Mouse (Mus musculus) adrenal gland, adult 8-10 months (tissue): ENCODE results near the gene Hand2. TPM values are rescaled to one million over a fixed set of nuclear protein-coding genes. Genes with fewer than 3 reads are reported as not detected.

Experiments used
- DNase-seq: peaks from one replicate; pipeline ENCODE4 v3.0.0; 2022
- total RNA-seq, 4 experiments: library from RNA; stranded (reverse); gene quantifications; 2 replicates each; pipeline ENCODE4 v1.2.4; 2022

Gene Hand2
- total RNA-seq, 4 experiments from 2014 or later = 41.8 to 70.8 (median 51.0) TPM

GRCm38 (mm10) chr8:57324671-57325070 lies 3.9 kb downstream of the Hand2 start:
- no peak for DNase-seq

DNA sequence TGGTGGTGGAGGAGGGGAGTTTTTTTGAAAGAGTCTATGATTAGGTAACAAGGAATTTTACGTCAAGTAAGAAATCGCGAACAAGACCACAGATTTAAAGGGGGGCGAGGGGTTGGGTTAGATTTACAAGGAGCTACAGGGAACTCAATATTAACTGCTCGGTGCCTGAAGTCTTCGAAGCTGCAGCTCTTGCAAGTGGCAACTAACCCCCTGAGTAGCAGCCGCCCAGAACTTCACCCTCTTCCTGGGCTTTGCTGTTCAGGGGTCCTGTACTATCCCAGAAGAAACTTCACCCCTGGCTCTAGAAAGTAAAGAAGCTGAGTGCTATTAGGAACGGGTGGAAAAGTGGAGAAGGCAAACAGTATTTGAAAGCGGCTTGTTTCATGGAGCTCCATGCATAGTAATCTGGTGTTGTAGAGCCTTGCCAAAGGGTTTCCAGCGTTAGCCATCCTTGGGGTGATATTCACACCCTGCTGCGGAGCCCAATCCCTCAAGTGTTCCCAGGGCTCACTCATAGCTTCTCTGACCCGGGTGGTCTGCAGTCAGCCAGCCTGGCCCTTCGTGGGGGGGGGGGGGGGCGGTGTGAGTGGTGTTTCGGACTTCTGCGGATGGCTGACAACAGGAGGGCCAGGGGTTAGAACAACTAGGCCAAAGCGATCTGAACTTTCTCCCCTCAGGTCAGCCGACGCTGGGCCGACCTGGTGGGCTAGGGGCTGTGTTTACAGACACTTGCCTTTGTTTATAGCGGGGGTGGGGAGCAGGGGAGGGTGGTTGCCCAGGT lies 4.5 kb downstream of the Hand2 start:
- no peak for DNase-seq

DNA sequence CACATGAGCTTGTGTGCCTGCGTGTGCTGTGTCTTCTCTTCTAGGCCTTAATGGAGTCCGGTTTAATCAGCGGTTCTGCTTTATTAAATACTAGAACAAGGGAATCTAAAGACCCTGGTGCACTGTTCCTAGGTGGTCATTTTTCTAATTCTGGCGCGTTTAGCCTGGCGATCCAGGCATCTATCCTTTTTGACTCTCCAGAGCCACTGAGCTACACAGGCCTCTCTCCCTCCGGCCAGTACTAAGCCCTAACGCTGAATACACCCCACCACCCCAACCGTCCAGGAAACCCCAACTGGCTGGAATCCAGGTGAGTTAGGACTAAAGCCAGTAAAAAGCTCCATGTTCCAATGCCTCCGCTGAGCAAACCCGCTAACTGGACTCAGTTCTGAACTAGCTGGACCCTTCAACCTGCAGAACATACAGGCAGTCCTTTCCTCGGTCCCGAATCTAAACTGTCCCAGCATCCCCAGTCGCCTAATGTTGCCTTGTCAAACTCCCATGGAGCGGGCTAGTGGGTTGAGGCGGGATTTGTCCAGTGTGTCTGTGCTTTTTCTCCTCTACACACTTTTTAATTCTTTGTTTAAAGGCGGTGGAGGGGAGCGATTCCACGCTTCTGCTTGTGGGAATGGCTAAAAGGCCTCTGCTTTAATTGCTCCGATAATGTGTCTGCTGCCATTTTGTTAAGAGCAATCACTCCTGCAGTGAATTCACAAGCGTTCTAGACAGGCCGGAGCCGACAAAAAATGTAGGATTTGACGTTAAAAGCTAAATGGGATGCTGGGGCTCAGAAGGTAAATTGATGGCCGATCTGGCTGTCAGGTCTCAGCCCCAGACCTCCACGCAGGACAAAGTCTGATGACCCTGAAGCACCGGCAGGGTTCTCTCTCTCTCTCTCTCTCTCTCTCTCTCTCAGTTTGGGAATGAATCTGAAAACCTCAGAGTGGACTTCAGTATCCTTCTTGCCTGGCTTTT lies 5.6 kb downstream of the Hand2 start:
- DNase-seq = no peak

- no peak for DNase-seq
Measured at GRCm38 (mm10) chr8:57327281-57328160, 6.7 kb downstream of the Hand2 start.

GRCm38 (mm10) chr8:57328161-57328920 lies 7.6 kb downstream of the Hand2 start:
- no peak for DNase-seq

GRCm38 (mm10) chr8:57328931-57329341 lies 8.2 kb downstream of the Hand2 start:
- no peak for DNase-seq

DNA sequence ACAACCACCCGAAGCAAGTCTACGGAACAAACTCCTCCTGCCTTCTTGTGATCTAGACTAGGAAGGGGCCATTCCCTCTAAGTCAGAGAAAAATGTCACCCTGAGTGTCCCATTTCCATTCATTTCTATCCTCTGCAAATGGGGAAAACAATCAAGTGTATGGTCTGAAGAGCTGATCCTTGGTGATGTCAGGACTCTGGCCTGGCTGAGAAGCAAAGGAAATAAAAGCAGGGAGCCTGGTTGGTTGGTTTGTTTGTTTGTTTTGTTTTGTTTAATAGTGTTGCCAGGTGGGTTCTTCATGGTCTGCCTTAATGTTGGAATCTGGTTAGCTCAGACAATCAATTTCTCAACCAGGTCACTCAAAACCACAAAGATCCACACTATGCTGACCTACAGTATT lies 9.3 kb downstream of the Hand2 start:
- DNase-seq = no peak

DNA sequence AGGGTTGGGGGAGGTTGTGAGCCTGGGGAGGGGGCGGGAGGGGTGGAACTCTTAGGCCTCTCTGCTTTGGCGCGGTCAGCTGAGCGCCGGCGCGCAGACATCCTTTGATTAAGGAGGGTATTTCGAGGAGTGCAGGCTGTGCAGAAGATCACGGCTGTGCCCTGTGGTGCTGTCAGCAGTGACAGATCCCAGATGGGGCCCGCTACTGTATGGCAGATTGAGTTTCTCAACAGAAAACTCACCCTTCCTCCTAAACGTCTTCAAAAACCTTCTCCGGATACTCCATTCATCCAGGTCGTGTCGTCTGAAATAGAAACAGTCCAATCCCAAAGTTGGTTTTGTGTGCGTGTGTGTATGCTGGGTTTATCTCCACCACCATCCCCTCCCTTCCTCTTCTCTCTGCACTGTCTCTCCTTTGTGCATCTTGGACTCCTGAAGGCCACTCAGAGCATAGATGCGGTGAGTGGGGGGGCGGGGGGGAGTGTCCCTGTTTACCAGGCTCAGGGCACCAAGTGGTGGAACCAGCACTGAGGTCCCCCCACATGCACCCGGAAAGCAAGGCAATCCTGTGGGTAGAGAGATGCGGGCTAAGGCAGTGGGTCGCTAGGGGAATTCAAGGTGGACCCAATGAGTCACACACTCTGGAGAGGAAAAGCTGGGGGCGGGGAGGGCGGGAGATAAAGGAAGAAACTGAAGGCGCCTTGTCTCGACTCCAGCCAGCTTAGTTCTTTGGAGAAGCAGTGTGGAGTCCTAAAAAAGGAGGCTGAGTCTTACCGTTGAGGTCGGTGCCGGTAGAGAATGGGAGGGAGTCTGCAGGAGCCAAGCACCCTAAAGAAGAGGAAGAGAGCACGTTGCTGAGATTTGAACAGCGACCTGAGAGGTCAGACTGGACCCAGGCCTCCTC lies 11.2 kb downstream of the Hand2 start:
- DNase-seq = no peak

DNA sequence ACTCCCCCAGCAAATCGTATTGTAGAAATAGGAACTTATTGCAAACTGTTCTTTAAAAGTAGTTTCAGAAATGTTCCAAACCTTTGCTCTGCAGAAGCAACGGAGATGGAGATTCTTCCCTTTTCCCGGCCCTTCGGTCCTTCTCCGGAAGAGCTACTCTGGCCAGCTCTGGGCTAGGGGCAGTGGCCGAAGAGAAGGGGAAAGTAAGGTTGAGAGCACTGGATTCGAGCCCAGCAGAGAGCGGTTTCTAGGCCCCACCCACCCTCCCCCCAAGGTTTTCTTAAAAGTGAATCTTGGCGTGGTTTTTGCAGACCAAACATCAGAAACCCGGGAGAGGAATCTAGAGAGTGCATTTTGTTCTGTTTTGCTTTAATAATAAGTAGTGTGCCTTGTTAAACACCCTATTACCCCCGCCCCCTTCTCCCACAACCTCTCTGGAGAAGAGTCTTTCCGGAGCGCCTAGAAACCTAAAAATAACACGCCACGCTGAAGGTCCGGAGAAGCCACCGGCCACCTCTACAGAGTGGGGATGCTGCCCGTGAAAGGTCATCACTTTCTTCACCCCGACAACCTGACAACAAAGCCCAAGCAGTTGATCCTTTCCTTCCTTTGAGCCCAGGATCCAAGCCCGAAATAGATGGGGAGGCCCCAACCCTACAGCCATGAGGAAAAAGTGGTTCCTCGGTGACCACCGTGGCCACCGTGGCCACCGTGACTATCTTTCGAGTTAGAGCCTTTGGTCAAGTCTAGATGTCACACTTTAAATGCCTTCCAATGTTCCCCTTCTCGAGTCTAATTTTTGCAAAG lies 12.1 kb downstream of the Hand2 start:
- no peak for DNase-seq

- no peak for DNase-seq
Measured at GRCm38 (mm10) chr8:57333483-57333770, 12.6 kb downstream of the Hand2 start.

DNA sequence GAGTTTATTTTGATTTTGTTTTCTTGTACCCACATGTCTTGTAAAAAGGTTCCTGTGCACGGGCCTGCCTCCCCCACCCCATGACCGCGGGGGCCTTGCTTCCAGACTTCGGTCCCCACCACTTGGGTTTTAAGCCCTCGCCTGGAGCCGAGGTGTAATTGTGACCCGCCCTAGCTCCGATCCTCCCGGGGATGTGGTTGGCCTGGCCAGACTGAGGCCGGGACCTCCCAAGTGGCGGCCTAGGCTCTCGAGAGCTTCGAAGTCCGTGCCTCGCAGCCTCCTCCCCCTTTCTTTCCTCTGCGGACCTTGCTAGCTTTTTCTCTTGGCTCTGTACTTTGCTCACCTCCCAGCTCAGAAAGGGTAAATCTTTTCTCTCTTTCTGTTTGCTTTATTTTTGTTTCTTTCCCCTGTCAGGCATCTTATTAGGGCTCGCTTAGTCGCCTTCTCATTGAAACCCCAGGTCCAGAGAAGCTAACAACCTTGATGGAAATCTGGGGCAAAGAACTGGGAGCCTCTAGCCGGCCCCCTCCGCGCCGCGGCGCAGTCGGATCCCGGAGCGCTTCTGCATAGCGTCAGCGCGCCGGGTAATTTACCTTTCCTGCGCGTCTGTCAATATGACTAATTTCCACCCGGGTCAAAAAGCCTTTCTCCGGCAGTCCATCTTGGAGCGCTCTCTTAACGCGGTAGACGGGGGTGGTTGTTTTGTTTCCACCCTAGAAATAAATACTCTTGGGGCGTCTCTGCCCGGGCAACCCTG lies 13.2 kb downstream of the Hand2 start:
- DNase-seq = no peak

DNA sequence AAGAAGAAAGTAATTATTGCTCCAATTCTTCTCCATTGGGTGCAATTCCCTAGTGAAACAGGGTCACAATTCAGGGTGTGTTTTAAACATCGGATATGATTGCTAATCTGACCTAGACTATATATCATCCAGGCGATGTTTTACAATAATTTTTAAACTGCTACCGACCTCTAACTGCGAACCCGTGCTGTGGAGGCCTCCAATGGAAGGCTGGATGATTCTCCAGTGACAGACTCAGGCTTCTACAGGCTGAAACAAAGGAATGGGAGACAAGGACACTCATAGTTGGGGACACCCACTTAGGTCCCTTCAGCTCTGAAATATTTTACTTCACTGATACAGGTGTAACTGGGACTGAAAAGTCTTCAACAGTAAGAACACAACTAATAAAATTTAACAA lies 13.9 kb downstream of the Hand2 start:
- no peak for DNase-seq

DNA sequence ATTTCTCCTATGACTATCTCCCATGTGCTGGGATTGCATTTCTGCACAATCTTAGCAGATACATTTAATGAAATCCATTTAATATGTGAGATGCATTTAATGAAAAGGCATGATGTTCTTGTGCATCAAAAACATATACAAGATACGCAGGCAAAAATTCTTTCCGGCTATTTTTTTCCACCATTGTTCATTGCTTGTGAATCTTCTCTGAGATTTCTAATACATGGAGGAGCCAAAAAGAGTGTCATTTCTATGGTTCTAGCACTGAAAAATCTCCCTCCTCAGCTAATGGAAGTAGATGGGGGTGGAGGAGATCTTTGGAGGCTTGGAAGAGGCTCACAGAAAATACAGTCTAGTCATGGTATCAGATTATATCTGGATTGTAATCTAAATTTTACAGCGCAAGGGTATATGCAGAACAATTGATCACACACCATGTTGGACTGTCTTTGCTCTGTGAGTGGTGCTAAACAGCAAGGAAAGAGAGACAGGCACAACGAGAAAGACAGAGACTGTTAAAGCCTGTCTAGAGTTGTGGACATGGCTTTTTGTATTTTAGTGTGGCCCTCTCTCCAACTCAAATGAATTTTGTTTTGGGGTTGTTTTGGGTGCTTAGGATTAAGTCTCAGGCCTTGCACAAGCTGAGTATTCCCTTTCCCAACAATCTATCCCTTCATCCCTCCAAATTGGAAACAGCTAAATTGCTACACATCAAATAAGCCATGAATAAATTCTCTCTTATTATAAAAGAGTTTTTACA lies 16.7 kb downstream of the Hand2 start:
- DNase-seq = no peak

DNA sequence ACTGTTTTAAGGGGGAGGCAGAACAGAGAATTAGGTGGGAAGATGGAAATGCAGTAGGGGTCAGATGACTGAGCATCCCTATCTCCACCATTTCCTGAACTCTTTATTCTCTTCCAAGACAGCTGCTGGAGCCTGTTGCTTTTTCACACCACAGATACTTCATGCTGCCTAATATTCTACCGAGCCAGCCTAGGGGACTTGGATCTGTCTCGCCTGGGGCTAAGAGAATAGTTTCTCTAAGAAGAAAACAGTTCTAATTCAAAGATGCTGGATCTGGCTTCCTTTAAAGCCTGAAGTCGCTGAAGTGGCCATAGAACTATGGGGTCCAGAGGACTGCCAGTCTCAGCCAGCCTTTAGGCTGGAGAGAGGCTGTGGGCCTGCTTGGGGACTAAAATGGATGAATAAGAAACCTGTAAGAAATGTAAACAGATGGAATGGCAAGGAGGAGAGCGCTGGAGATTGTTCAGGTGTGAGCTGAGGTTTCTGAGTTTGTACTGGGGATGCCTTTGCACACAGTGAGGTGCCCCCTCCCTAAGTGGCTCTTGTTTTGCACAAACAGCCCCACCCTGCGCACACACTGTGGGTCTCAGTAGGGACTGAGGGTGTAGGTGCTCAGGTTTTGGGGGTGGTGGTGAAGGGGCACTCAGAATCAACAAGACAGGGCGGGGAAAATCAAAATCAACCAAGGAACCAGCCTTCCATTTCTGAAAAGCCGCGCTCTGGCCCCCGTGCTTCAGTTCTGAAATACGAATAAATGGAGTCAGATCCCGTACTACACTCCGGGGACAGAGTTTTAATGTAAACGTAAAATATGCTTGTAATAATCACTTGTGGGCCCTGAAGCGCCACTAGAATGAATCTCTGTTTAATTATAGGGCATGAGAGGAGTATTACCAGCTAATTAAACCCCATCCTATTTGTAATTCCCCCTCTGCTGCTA lies 19.2 kb downstream of the Hand2 start:
- DNase-seq = no peak

DNA sequence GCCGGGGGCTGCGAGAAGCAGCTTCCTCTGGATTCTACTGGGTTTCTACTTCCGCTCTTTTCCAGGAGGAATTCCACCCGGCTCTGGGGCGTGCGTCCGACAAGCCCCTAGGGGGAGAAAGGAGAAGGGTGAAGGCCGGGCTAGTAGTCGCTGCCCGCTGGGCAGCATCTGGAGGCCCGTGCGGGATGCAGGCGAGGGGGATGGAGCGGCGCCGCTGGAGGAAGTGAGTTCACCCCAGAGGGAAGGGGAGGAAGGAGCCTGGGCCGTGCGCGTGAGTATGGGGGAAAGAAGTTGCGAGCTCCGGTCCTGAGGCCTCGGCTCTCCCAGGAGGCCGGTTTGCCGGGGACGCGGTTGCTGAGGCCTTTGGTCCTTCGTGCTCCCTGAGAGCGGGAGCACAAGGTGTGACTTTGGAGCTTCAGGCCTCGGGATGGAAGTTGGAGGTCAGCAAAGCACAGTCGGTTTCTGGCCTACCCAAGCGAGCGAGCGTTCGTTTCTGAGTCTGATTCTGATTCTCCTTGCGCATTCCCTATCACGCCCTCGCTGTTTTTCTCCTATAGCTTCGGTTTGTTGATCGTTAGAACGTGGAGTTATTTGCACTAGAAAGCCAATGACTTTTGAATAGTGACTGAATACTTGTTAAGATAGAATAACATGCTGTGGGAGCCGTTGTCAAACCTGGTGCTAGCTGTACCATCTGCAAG lies 20.2 kb downstream of the Hand2 start:
- no peak for DNase-seq

DNA sequence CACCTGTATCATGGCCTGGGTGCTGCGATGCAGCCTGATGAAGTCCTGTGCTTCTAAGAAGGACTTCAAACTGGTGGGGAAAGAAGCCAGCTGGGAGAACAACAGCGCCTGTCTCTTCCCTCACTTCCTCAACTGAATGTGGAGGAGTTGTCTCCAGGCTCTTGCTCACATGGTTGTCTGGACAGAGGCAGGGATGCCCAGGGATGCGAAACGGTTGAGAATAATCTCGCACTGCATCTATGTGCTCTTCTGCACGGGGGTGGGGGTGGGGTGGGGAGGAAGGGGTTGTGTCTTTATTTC lies 20.7 kb downstream of the Hand2 start:
- DNase-seq = no peak
